Comparison of ENCODE assay signal across 11 mouse cellular contexts in the genomic region with DNA sequence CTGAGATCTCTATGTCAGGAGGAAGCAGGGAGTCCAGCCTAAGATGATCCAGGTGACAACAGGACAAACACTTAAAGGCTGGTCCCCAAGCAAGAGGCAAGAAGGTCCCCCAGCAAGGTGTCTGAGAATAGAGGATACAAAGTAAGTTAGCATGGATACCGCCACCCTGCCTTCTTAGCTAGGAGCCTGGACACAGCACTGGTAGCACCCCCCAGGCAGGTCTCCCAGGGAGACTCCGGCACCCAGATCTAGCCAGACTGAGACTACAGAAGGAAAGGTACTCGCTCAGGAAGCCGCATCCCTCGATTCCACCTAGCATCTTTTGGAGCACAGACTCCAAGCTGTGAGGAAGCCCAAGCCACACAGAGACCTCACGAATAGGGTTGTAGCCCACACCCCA. TPM values are rescaled to one million over a fixed set of nuclear protein-coding genes. Genes with fewer than 3 reads are reported as not detected.
A peak's percentile ranks its signal among the peaks of the same experiment; 100 is the strongest.
DNase-seq lines count a peak whose midpoint lies in the region; ATAC-seq lines count a peak whose summit lies in the region.
"Had no signal": no experiment of that assay in that cellular context is flagged by ENCODE, and none has a peak within 500 bp of the region (broad histone marks: within the 10 kb centered on the region; RNA-seq: fewer than 3 reads in every experiment).

No protein-coding gene starts in this region.

- no peak for DNase-seq in heart, postnatal 10 days
- no peak for DNase-seq in hindbrain, embryonic 14.5 days (ENCODE audit: low spot score)
- DNase-seq in spleen, adult 12 weeks (ENCODE audit: low spot score), result no peak
- DNase-seq in adrenal gland, adult 18-20 months (ENCODE audit: low spot score in 2 of 2), result no peak
- DNase-seq: adrenal gland, adult 8-10 months; thymus, postnatal 14 days had no signal

- intact Hi-C loops in heart, postnatal 10 days (cut with DNase I), result no loop called here

- no peak overlapping the region for H3K4me3 ChIP-seq in heart, embryonic 16.5 days (ENCODE audit: low read length)
- peak overlapping the region; percentile 91 for H3K4me3 ChIP-seq in embryonic facial prominence, embryonic 13.5 days
- H3K4me3 ChIP-seq in hindbrain, embryonic 14.5 days (replicated peaks; ENCODE audit: low read length), result peak overlapping the region; percentile 97; the same call in 1 of the 2 replicates
- H3K4me3 ChIP-seq in midbrain, embryonic 15.5 days, result no peak overlapping the region

- no peak overlapping the region for H3K9ac ChIP-seq in heart, embryonic 16.5 days (ENCODE audit: low read length)
- H3K9ac ChIP-seq in embryonic facial prominence, embryonic 13.5 days, result peak overlapping the region; percentile 99
- peak overlapping the region; percentile 93 for H3K9ac ChIP-seq in hindbrain, embryonic 14.5 days
- no peak overlapping the region for H3K9ac ChIP-seq in midbrain, embryonic 15.5 days

- H3K4me2 ChIP-seq in heart, embryonic 16.5 days (ENCODE audit: low read depth, low read length), result peak overlapping the region; percentile 87; the same call in 1 of the 2 replicates
- peak overlapping the region; percentile 74 for H3K4me2 ChIP-seq in embryonic facial prominence, embryonic 13.5 days
- H3K4me2 ChIP-seq in hindbrain, embryonic 14.5 days (replicated peaks), result peak overlapping the region; percentile 93
- peak overlapping the region; percentile 80 for H3K4me2 ChIP-seq in midbrain, embryonic 15.5 days

- peaks cover 19% of the 10 kb centered on the region for H3K36me3 ChIP-seq in heart, embryonic 16.5 days (ENCODE audit: control insufficient read depth, insufficient read depth)
- H3K36me3 ChIP-seq in embryonic facial prominence, embryonic 13.5 days, result peaks cover 34% of the 10 kb centered on the region
- peaks cover 20% of the 10 kb centered on the region for H3K36me3 ChIP-seq in hindbrain, embryonic 14.5 days (replicated peaks; ENCODE audit: control insufficient read depth, insufficient read depth)
- H3K36me3 ChIP-seq in midbrain, embryonic 15.5 days (replicated peaks), result peaks cover 3% of the 10 kb centered on the region; the same call in 1 of the 2 replicates

- ATAC-seq in heart, embryonic 16.5 days (replicated peaks; ENCODE audit: extremely low read depth, insufficient read depth, low FRiP score), result no peak
- ATAC-seq in embryonic facial prominence, embryonic 13.5 days (ENCODE audit: insufficient number of reproducible peaks, insufficient read depth, low FRiP score, low TSS enrichment, low read depth), result no peak
- ATAC-seq in hindbrain, embryonic 14.5 days (ENCODE audit: low FRiP score), result no peak
- ATAC-seq in midbrain, embryonic 15.5 days (replicated peaks), result no peak
- ATAC-seq in erythroid progenitor cell, adult 5-6 weeks (replicated peaks; ENCODE audit: low FRiP score, poor library complexity, severe bottlenecking), result no peak

- peaks cover 7% of the 10 kb centered on the region for H3K4me1 ChIP-seq in heart, embryonic 16.5 days (ENCODE audit: control insufficient read depth, insufficient read depth, low read length)
- peaks cover 31% of the 10 kb centered on the region for H3K4me1 ChIP-seq in embryonic facial prominence, embryonic 13.5 days
- peaks cover 19% of the 10 kb centered on the region for H3K4me1 ChIP-seq in hindbrain, embryonic 14.5 days (replicated peaks; ENCODE audit: control insufficient read depth, insufficient read depth, low read length)
- peaks cover 25% of the 10 kb centered on the region for H3K4me1 ChIP-seq in midbrain, embryonic 15.5 days

- 88% methylated on average over 6 of the region's 6 CpGs for WGBS in heart, embryonic 16.5 days
- 91% methylated on average over 6 of the region's 6 CpGs for WGBS in embryonic facial prominence, embryonic 13.5 days
- 93% methylated on average over 6 of the region's 6 CpGs for WGBS in hindbrain, embryonic 14.5 days
- WGBS in midbrain, embryonic 15.5 days, result 92% methylated on average over 6 of the region's 6 CpGs

- no peaks in the 10 kb centered on the region for H3K27me3 ChIP-seq in heart, embryonic 16.5 days (ENCODE audit: control insufficient read depth, insufficient read depth, low read length)
- H3K27me3 ChIP-seq in embryonic facial prominence, embryonic 13.5 days, result no peaks in the 10 kb centered on the region
- H3K27me3 ChIP-seq in hindbrain, embryonic 14.5 days (ENCODE audit: control insufficient read depth, insufficient read depth, low read length), result no peaks in the 10 kb centered on the region
- H3K27me3 ChIP-seq in midbrain, embryonic 15.5 days (replicated peaks), result no peaks in the 10 kb centered on the region

- no peaks in the 10 kb centered on the region for H3K9me3 ChIP-seq in heart, embryonic 16.5 days (replicated peaks; ENCODE audit: control insufficient read depth, low read length)
- H3K9me3 ChIP-seq in embryonic facial prominence, embryonic 13.5 days, result no peaks in the 10 kb centered on the region
- no peaks in the 10 kb centered on the region for H3K9me3 ChIP-seq in hindbrain, embryonic 14.5 days (ENCODE audit: control insufficient read depth, low read length)
- H3K9me3 ChIP-seq in midbrain, embryonic 15.5 days, result no peaks in the 10 kb centered on the region

- no peak overlapping the region for H3K27ac ChIP-seq in heart, embryonic 16.5 days (ENCODE audit: low read length)
- H3K27ac ChIP-seq in embryonic facial prominence, embryonic 13.5 days, result no peak overlapping the region
- H3K27ac ChIP-seq in hindbrain, embryonic 14.5 days, result no peak overlapping the region
- H3K27ac ChIP-seq in midbrain, embryonic 15.5 days, result no peak overlapping the region

RNA-seq across cellular contexts. Expression of a gene that starts 1.8 kb away (rescaled TPM):
- 26.5 and 28.1 TPM in 2 replicates for polyA plus RNA-seq in heart, embryonic 16.5 days (2015; fragmentation: Nextera tagmentation; extraction: Ambion mirVana)
- total RNA-seq in heart, postnatal 10 days (2021), result 10 to 100 TPM; 12.4 to 15.6 TPM
- polyA plus RNA-seq in embryonic facial prominence, embryonic 13.5 days (2015; fragmentation: Nextera tagmentation; extraction: Ambion mirVana), result 71.0 and 73.6 TPM in 2 replicates
- polyA plus RNA-seq in hindbrain, embryonic 14.5 days (2014; fragmentation: Nextera tagmentation; extraction: Ambion mirVana), result 53.1 and 53.5 TPM in 2 replicates
- 70.4 and 72.5 TPM in 2 replicates for polyA plus RNA-seq in midbrain, embryonic 15.5 days (2015; fragmentation: Nextera tagmentation; extraction: Ambion mirVana)
- not detected in 2 replicates for total RNA-seq in erythroid progenitor cell, adult 5-6 weeks (2015; ENCODE audit: low replicate concordance)
- total RNA-seq in erythroid progenitor cell, adult 5-6 weeks (2017; ENCODE audit: low replicate concordance), result 0.77 TPM in 1 of 2 replicates, not detected in the other
- 10 to 100 TPM; 32.5 to 34.2 TPM for total RNA-seq in adrenal gland, adult 18-20 months (2021)

RNA-seq across cellular contexts. Expression of a gene that starts 19.6 kb away (rescaled TPM):
- 6.7 and 9.8 TPM in 2 replicates for polyA plus RNA-seq in heart, embryonic 16.5 days (2015; fragmentation: Nextera tagmentation; extraction: Ambion mirVana)
- 1 to 10 TPM; 3.4 to 6.0 TPM for total RNA-seq in heart, postnatal 10 days (2021)
- polyA plus RNA-seq in embryonic facial prominence, embryonic 13.5 days (2015; fragmentation: Nextera tagmentation; extraction: Ambion mirVana), result 19.8 and 23.4 TPM in 2 replicates
- 15.5 and 21.4 TPM in 2 replicates for polyA plus RNA-seq in hindbrain, embryonic 14.5 days (2014; fragmentation: Nextera tagmentation; extraction: Ambion mirVana)
- 16.9 and 19.7 TPM in 2 replicates for polyA plus RNA-seq in midbrain, embryonic 15.5 days (2015; fragmentation: Nextera tagmentation; extraction: Ambion mirVana)
- 2.5 TPM in 1 of 2 replicates, not detected in the other for total RNA-seq in erythroid progenitor cell, adult 5-6 weeks (2015; ENCODE audit: low replicate concordance)
- total RNA-seq in erythroid progenitor cell, adult 5-6 weeks (2017; ENCODE audit: low replicate concordance), result not detected in 2 replicates
- total RNA-seq in adrenal gland, adult 18-20 months (2021), result 10 to 100 TPM; 13.3 to 35.7 TPM

RNA-seq across cellular contexts. Expression of a gene that starts 34.0 kb away (rescaled TPM):
- not detected in 2 replicates for polyA plus RNA-seq in heart, embryonic 16.5 days (2015; fragmentation: Nextera tagmentation; extraction: Ambion mirVana)
- total RNA-seq in heart, postnatal 10 days (2021), result not detected
- not detected in 2 replicates for polyA plus RNA-seq in embryonic facial prominence, embryonic 13.5 days (2015; fragmentation: Nextera tagmentation; extraction: Ambion mirVana)
- not detected in 2 replicates for polyA plus RNA-seq in hindbrain, embryonic 14.5 days (2014; fragmentation: Nextera tagmentation; extraction: Ambion mirVana)
- not detected in 2 replicates for polyA plus RNA-seq in midbrain, embryonic 15.5 days (2015; fragmentation: Nextera tagmentation; extraction: Ambion mirVana)
- not detected in 2 replicates for total RNA-seq in erythroid progenitor cell, adult 5-6 weeks (2015; ENCODE audit: low replicate concordance)
- total RNA-seq in erythroid progenitor cell, adult 5-6 weeks (2017; ENCODE audit: low replicate concordance), result not detected in 2 replicates
- not detected for total RNA-seq in adrenal gland, adult 18-20 months (2021)
- total RNA-seq: adrenal gland, adult 8-10 months; gastrocnemius, adult 8-10 months had no signal

Comparison
In these comparisons a context has a peak if more than half of its experiments do, and no peak if none do; other contexts are left out.
1. H3K4me3 ChIP-seq: peak in embryonic facial prominence, embryonic 13.5 days (single experiment) and hindbrain, embryonic 14.5 days (single experiment); none in heart, embryonic 16.5 days (single experiment) and midbrain, embryonic 15.5 days (single experiment).
2. H3K9ac ChIP-seq: peak in embryonic facial prominence, embryonic 13.5 days (single experiment) and hindbrain, embryonic 14.5 days (single experiment); none in heart, embryonic 16.5 days (single experiment) and midbrain, embryonic 15.5 days (single experiment).
3. Peak in every context shown above with its lines, with median percentiles within 50 percentile points of each other: H3K4me2 ChIP-seq.